Mouse (Mus musculus) hematopoietic stem cell, adult 5-6 weeks (primary cell): ENCODE measurements around the gene Bcar3. TPM values are rescaled to one million over a fixed set of nuclear protein-coding genes. Genes with fewer than 3 reads are reported as not detected.
A peak's percentile ranks its signal among the peaks of the same experiment; 100 is the strongest.
"Not testable (repeated sequence)": the region's sequence is repeated elsewhere in the genome, so short reads cannot be mapped to it uniquely, and the experiment has no call there.

ENCODE experiments used
- ATAC-seq, 2 experiments: fragments of 125-278 bp in 1 of 2; replicated peaks in 1 of 2; 2 replicates each; pipeline ENCODE4 v1.8.0; 2016 to 2017; ENCODE audit warnings: inconsistent platforms in 2 of 2, mild to moderate bottlenecking in 2 of 2, moderate number of reproducible peaks in 2 of 2, low read depth in 1 of 2, moderate TSS enrichment in 1 of 2; ENCODE audit not compliant: low FRiP score in 2 of 2, poor library complexity in 2 of 2, severe bottlenecking in 2 of 2, insufficient read depth in 1 of 2, low TSS enrichment in 1 of 2
- total RNA-seq: library from RNA; stranded (forward); fragments of 172-1452, 232-1000 nt; gene quantifications from 2 replicates; pipeline ENCODE4 v1.2.3, GENCODE M21; 2017

Gene Bcar3
- total RNA-seq, 1 experiment from 2014 or later = 2.8 TPM

- no peak for ATAC-seq
Observed at GRCm38 (mm10) chr3:122359954-122360353, 66.0 kb downstream of the Bcar3 start.

GRCm38 (mm10) chr3:122360721-122361138 is 66.8 kb downstream of the Bcar3 start:
- ATAC-seq = no peak

- ATAC-seq = no peak
Observed at GRCm38 (mm10) chr3:122362719-122363118, 68.8 kb downstream of the Bcar3 start.

GRCm38 (mm10) chr3:122364565-122364964 is 70.6 kb downstream of the Bcar3 start:
- ATAC-seq = no peak

- ATAC-seq = no peak
Observed at GRCm38 (mm10) chr3:122365326-122365725, 71.4 kb downstream of the Bcar3 start.

DNA sequence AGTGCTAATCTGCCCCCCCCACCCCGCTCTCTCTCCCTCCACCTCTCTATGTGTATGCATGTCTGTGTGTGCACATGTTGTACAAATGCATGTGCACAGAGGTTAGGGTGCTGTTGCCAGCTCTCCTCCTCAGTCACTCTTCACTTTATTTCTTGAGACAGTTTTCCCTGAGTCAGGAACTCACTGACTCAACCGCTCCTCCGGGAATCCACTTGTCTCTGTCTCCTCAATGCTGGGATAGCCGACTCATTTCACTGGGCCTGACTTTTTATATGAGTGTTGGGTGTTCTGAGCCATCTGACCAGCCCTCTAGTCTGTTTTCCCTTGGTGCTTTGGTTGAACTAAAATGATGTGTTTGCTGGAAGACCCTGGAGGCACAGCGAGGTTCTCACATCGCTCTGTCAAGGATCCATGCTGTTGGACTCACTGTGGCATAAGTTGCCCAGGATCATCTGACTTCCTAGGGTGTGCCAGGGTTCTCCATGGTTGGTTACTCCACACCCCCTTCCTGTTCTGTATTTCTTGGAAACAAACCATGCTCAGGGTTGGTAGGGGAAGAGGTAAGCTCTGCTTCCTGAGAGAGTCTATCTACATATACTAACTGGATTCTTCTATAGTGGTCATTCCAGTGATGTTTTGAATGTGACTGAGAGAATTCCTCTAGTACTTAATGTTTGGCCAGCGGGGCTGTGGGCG is 77.9 kb downstream of the Bcar3 start:
- ATAC-seq = peak; percentile 26 to 32; a peak in 1 of 4 replicates

GRCm38 (mm10) chr3:122372617-122373016 is 78.7 kb downstream of the Bcar3 start:
- peak in 1 of 2 experiments; percentile 48; a peak in 1 of 4 replicates for ATAC-seq

DNA sequence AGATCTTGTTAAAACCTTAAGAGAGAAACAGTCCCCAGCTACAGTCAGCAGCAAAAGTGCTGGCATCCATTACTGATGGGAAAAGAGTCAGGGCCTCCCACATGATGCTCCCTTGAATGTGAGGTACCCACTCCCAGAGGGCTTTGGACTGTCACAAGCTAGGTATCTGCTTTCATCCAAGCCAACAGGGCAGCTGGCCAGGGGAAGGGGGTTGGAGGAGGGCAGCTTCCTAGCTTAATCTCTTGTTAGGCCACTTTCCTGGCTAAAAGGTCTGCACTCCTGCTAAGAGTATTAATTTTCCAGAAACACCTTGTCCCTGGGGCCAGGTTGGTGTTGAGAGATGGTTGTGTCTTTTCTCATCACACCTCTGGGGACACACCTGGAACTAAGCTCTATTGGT is 82.1 kb downstream of the Bcar3 start:
- ATAC-seq = no peak

DNA sequence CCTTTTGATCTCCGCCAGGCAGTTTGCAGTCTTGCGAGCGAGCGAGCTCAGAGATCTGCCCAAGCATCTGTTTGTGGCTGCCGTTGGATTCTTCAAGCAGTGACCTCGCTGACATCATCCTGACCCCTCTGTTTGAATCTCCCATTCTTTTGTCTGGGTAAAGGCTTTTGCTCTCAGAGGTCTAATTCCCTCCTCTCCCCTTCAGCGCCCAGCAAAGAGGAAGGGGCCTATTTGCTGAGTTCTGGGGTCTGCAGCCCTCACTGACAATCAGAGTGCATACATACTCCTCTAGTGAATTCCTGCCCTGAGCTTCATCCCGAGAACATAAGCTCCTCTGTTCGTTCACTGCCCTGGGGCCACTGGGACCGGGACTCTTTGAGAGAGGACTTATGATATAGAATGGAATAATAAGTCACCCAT is 82.5 kb downstream of the Bcar3 start:
- no peak for ATAC-seq

DNA sequence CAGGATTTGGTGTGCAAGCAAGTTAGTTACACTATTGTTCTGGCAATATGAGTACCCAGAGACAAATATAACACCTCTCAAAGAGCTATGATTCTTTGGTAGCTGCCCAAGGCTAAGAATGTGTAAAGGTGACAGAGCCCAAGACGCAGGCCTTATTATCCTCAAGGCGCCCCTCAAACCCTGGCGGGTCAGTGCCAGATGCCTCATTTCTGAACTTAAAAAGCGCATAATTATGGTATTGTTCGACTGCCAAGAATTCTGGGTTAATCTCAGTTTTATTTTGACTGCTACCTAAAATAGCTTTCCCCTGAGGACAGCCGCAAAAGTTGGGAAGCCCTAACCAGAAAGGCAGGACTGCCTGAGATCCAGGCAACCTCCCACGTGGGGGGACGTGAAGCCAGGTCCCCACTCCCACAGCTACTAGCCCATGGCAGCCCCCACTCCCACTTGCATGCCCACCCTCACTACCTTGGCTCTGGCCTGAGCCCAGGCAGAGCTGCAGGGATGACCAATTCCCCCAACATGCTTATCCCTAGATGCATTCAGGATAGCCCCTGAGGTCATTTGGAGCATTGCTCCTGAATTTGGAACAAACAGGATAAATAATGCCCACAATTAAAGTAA is 83.0 kb downstream of the Bcar3 start:
- ATAC-seq = no peak

DNA sequence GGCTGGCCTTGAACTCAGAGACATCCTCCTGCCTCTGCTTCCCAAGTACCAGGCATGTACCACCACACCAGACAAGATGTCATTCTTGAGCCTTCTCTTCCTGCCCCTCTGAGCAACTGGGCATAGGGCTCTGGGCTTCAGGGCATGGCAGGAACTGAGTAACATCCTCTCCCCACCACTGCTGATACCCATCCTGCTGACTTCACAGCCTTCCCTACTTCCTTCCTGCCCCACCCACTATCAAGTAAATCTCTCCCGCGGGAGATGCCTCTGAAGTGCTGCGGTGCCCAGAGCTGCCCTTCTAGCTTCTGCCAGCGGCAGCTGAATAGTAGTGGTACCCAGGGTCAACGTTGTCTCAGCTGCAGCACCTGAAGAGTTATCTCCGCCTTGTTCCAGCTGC is 84.7 kb downstream of the Bcar3 start:
- peak; percentile 79 to 82 for ATAC-seq

- ATAC-seq = no peak
Observed at GRCm38 (mm10) chr3:122380776-122381175, 86.8 kb downstream of the Bcar3 start.

- ATAC-seq = no peak
Observed at GRCm38 (mm10) chr3:122381591-122381990, 87.7 kb downstream of the Bcar3 start.

DNA sequence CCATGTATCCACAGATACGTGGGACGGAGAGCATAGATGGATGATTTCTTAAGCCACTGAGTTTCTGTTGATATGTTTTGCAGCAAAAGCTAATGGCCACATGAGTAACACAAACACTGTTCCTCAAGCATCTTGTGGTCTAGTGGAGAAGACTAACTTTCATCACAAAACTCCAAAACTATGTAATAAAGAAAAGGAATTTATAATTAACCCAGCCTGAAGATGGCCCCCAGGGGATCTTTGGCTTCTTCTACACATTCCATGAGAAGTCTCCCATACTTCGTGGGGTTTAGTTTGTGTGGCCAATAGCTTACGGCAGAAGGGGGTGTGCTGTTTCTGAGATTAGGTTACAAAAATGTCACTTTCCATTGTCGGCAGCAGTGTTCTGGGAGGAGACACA is 92.5 kb downstream of the Bcar3 start:
- no peak for ATAC-seq

GRCm38 (mm10) chr3:122387771-122388170 is 93.8 kb downstream of the Bcar3 start:
- ATAC-seq = no peak

- ATAC-seq = no peak
Observed at GRCm38 (mm10) chr3:122389972-122390371, 96.0 kb downstream of the Bcar3 start.

- no peak for ATAC-seq
Observed at GRCm38 (mm10) chr3:122391098-122391497, 97.2 kb downstream of the Bcar3 start.

DNA sequence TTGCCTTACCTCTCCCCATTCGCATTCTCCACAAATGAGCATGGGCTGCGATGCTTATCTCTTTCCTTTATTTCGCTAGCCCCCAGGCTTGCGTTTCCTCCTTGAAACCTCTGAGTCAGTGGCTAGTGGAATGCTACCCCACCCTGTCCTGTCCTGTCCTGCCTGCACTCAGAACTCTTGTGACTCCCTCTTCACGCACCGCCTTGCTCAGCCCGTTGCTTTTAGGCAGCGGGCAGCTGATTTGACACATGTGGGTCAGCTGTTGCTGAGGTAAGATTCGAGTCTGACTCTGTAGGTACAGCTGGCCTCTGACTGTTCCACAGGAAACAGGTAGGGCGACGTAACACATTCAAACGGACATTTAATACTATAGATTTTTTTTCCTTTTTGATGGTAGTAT is 97.9 kb downstream of the Bcar3 start:
- ATAC-seq = no peak; a peak in 1 of 4 replicates

DNA sequence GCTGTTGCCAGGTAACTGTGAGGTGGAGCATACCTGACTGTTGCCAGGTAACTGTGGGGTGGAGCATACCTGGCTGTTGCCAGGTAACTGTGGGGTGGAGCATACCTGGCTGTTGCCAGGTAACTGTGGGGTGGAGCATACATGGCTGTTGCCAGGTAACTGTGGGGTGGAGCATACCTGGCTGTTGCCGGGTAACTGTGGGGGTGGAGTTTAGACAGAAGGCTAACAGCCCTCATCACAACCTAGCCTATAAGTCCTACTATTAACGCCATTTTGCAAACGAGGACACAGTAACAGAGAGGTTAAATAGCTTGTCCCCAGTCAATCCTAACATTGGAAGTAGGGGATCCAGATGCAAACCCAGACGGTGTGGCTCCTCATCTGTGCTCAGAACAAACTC is 99.5 kb downstream of the Bcar3 start:
- not testable (repeated sequence) for ATAC-seq
